Mouse (Mus musculus): ENCODE measurements at regions not wholly inside any gene's neighbourhood (a gene's known extent, or its start where the extent isn't known, plus 50 kb on each side); places are given as distances from the start of the nearest gene placed in this dataset.

DNA sequence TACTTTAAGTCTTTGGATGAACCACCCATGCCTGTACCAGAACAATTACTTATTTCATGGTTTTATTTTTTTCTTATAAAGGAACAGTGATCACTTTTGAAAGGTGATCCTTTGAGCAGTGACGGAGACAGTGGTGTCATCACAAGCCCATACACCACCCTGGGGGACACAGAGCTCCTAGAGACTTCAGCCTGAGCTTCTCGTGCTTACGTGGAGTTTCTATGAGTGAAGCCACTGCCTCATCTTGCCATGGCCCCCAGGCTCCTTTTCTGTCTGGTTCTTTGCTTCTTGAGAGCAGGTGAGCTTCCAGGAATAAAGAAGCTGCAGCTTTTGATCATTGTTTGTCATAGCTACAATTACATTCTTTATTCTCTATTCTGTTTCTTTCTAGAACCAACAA is 116.2 kb upstream of the 2210010C04Rik start:
- TF ChIP-seq POLR2A (IDR thresholded peaks at IDR 0.05; ENCODE audit: insufficient read depth, low read length) (no peak), CTCF (IDR thresholded peaks at IDR 0.05; ENCODE audit: low read depth, low read length) (no peak), EP300 (IDR thresholded peaks at IDR 0.05; ENCODE audit: insufficient read depth, low read depth, low read length) (no peak)
